Mouse (Mus musculus): Measurements from ENCODE around the gene 4921536K21Rik. TPM values are rescaled to one million over a fixed set of nuclear protein-coding genes. Genes with fewer than 3 reads are reported as not detected.

The 4921536K21Rik gene
- polyA plus RNA-seq, 1 experiment from 2014 or later = 0.23 TPM

DNA sequence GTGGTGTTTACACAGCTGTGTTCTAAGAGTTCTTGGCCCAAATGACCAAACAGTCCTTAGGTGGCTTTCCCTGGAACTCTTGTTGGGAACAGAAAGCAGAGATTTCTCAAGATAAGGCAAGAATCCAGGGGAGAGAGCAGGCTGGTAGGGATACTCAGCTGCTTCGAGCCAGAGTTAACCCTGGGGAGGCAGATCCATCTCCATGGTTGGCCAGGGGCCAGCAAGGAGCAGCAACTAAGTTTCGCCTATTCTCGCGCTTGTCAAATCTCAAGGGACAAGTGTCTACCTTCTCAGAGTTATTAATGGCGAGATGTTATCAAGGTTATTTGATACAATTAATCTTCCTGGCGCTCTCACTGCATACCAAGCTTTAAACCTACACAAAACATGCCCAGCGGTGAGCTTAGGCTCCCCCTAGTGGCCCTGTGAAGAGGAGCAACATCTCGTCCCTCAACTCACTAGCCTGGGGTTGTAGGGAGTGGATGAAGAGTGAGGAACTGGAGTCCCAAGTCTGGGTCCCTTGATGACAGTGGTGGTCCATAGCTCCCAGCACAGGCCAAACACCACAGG, 26.5 kb upstream of the 4921536K21Rik start:
- Histone ChIP-seq H3K27me3 (replicated peaks; ENCODE audit: insufficient read depth, low read length) (no peaks in the 10 kb centered on the region), H3K36me3 (ENCODE audit: insufficient read depth, low read length) (peaks cover 35% of the 10 kb centered on the region; the same call in 1 of the 2 replicates), H3K9ac (replicated peaks; ENCODE audit: low read depth) (no peak overlapping the region), H3K4me3 (ENCODE audit: low read depth, low read length) (no peak overlapping the region), H3K27ac (ENCODE audit: low read length) (no peak overlapping the region), H3K9me3 (ENCODE audit: low read length) (no peaks in the 10 kb centered on the region), H3K4me1 (ENCODE audit: insufficient read depth, low read depth, low read length) (no peaks in the 10 kb centered on the region), H3K4me2 (replicated peaks; ENCODE audit: low read depth, low read length) (no peak overlapping the region)
- TF ChIP-seq EP300 (IDR thresholded peaks at IDR 0.05) (0 out of 2 replicates have a peak, but pooled peaks have one; percentile 29), CTCF (IDR thresholded peaks at IDR 0.05) (peak; percentile 83)
- ATAC-seq (peak; percentile 57; the same call in 1 of the 2 replicates), DNase-seq (ENCODE audit: low spot score) (peak; percentile 65)
- 22% methylated on average over 8 of the region's 8 CpGs for WGBS

DNA sequence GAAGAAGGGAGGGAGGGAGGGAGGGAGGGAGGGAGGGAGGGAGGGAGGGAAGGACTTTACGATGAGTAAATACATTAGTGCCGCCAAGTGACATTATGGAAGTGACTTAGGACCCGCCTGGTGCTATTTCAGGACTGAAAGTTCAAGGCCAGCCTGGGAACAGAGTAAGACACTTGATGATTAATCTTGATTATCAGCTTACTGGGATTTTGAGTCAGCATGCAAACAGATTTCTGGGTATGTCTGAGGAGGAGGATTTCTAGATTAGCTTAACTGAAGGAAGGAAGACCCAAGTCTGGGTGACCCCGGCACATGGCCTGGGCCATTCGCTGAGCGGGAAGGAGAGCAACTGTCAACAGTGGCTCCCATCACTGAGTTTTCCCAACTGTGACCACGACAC, 25.6 kb upstream of the 4921536K21Rik start:
- Histone ChIP-seq H3K36me3 (ENCODE audit: insufficient read depth, low read length) (peaks cover 27% of the 10 kb centered on the region; the same call in 1 of the 2 replicates), H3K4me3 (ENCODE audit: low read depth, low read length) (no peak overlapping the region), H3K27me3 (replicated peaks; ENCODE audit: insufficient read depth, low read length) (no peaks in the 10 kb centered on the region), H3K27ac (ENCODE audit: low read length) (no peak overlapping the region), H3K9me3 (ENCODE audit: low read length) (no peaks in the 10 kb centered on the region), H3K9ac (replicated peaks; ENCODE audit: low read depth) (no peak overlapping the region), H3K4me1 (ENCODE audit: insufficient read depth, low read depth, low read length) (no peaks in the 10 kb centered on the region), H3K4me2 (replicated peaks; ENCODE audit: low read depth, low read length) (no peak overlapping the region)
- DNase-seq (ENCODE audit: low spot score) (no peak), ATAC-seq (no peak)
- 81% methylated on average over 7 of the region's 7 CpGs for WGBS
- TF ChIP-seq CTCF (IDR thresholded peaks at IDR 0.05) = no peak
- TF ChIP-seq EP300 (IDR thresholded peaks at IDR 0.05) = no peak

DNA sequence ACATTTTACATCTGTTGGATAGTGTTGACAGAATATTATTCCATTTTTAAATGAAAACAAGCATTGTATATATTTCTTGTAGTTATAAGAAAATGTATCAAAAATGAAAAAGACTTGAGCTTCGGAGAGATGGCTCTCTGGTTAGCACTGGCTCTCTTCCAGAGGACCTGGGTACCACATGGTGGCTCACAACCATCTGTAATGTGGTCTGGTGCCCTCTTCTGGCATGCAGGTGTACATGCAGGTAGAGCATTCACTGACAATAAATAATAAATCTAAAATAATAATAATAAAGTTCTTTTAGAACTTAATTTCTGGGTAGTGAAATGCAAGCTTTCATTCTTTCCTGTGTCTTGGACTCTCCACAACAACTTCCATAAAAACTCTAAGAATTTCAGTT, 23.8 kb upstream of the 4921536K21Rik start:
- H3K27me3 ChIP-seq (replicated peaks; ENCODE audit: insufficient read depth, low read length) = no peaks in the 10 kb centered on the region
- no peaks in the 10 kb centered on the region for H3K9me3 ChIP-seq (ENCODE audit: low read length)
- TF ChIP-seq EP300 (IDR thresholded peaks at IDR 0.05) (no peak), CTCF (IDR thresholded peaks at IDR 0.05) (peak; percentile 66)
- no peak overlapping the region for H3K9ac ChIP-seq (replicated peaks; ENCODE audit: low read depth)
- ATAC-seq = no peak
- no peak for DNase-seq (ENCODE audit: low spot score)
- H3K4me2 ChIP-seq (replicated peaks; ENCODE audit: low read depth, low read length) = no peak overlapping the region
- H3K4me3 ChIP-seq (ENCODE audit: low read depth, low read length) = no peak overlapping the region
- peaks cover 16% of the 10 kb centered on the region; the same call in 1 of the 2 replicates for H3K36me3 ChIP-seq (ENCODE audit: insufficient read depth, low read length)
- 39% methylated on average over 1 of the region's 1 CpGs for WGBS
- H3K27ac ChIP-seq (ENCODE audit: low read length) = no peak overlapping the region
- peaks cover 4% of the 10 kb centered on the region; the same call in 1 of the 2 replicates for H3K4me1 ChIP-seq (ENCODE audit: insufficient read depth, low read depth, low read length)

DNA sequence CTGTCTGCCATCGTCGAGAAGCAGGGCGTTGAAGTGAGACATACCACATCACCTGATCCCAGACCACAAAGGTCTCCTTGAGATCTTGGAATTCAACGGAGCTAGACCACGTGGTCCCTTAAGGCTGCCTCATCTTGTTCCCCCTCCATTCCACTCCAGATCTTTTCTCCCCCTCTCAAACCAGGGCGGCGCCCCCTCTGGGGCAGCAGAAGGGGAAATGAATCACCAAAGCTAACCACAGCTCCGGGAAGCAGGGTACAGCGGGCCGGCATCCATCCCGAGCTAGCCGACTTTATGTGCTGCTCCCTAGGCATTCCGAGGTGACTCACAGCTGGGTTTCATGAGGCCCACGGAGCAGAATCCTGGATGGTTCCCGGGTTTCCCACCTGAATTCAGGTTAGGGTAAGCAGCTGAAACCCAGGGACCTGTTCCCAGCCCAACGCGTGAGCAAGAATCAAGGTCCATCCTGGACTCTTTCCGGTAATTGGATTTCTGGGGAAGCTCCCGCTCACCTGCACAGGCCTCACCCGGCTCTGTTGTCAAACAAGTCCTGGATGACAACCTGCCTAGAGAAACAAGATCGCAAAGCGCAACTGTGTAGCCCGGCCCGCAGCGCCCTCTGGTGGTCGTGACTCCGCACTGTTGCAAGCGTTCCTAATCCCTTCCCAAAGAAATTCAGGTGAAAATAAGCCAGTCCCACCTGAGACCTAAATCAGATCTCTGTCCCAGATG, 19.4 kb upstream of the 4921536K21Rik start, which contains the start of gene Slc35e4:
Gene Slc35e4 (minus strand): TSS at position 556 of the 732 bp plus-strand sequence.
- H3K4me3 ChIP-seq (ENCODE audit: low read depth, low read length) = peak within 1 kb of the TSS; percentile 53
- peak; percentile 91 for TF ChIP-seq CTCF (IDR thresholded peaks at IDR 0.05)
- peak; percentile 61 for TF ChIP-seq EP300 (IDR thresholded peaks at IDR 0.05)
- DNase-seq (ENCODE audit: low spot score) (peak; percentile 87), ATAC-seq (peak; percentile 77)
- no peaks in the 10 kb centered on the region for H3K27me3 ChIP-seq (replicated peaks; ENCODE audit: insufficient read depth, low read length)
- H3K36me3 ChIP-seq (ENCODE audit: insufficient read depth, low read length) = no peaks in the 10 kb centered on the region
- WGBS = under 1% methylated on average over 27 of the region's 28 CpGs
- H3K27ac ChIP-seq (ENCODE audit: low read length) = peak within 1 kb of the TSS; percentile 73
- H3K4me1 ChIP-seq (ENCODE audit: insufficient read depth, low read depth, low read length) = peaks cover 15% of the 10 kb centered on the region
- no peaks in the 10 kb centered on the region for H3K9me3 ChIP-seq (ENCODE audit: low read length)
- H3K4me2 ChIP-seq (replicated peaks; ENCODE audit: low read depth, low read length) = peak within 1 kb of the TSS; percentile 79
- peak within 1 kb of the TSS; percentile 55 for H3K9ac ChIP-seq (replicated peaks; ENCODE audit: low read depth)

DNA sequence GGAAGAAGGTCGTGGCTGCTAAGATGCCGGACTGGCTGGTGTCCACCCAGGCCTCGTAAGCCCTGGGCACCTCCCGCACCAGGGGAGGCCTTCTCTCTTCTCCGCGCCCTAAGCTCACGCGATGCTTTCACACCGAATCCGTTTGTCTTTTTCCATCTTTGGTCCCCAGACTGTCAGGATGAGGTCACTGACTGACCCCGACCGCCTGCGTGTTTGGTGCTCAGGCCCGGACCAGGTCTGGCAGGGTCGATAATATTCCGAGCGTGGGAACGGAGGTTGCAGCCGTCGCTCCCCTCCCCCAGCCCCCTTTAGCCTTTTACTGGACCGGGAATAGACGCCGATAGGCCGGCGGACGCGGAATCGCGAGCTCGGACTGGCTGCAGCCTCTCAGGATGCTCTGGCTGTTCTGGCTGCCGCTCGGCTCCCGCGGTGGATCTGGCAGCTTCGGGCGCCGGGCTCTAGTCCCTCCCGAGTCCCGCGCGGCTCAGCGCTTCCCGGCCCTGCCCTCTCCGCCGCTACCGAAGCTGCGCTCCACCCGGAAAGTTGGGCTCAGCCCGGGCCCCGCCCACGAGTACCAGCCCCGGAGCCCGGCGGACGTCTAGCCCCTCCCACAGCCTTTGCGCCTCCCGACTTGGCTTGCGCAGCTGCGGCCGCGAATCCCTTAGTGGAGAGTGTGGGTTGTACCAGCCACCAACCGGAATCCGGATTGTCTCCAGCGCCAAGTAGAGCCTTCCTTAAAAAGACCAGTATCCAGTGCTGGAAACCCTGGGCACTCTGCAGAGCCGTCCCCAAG, 18.6 kb upstream of the 4921536K21Rik start:
- no peak for TF ChIP-seq CTCF (IDR thresholded peaks at IDR 0.05)
- TF ChIP-seq EP300 (IDR thresholded peaks at IDR 0.05) = no peak

DNA sequence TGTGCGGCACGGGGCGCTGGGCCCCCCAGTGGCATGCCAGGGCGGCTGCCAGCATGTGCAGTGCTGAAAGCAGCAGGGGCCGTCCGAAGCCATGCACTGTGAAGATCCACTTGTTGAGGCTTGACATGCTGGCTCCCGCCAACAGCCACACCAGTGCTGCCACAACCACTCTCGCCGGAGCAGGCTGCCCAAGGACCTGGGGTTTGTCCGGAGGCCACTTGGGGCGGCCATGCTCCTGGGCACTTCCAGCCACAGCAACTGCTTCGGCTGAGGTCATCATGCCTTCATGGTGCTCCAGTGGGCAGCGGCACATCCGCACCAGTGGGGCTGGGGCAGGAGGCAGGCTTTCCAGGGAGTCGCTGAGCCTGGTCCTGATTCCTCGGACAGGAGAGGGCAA, 18.0 kb upstream of the 4921536K21Rik start:
- Histone ChIP-seq H3K9ac (replicated peaks; ENCODE audit: low read depth) (peak overlapping the region; percentile 55), H3K4me1 (ENCODE audit: insufficient read depth, low read depth, low read length) (peaks cover 15% of the 10 kb centered on the region), H3K4me3 (ENCODE audit: low read depth, low read length) (peak overlapping the region; percentile 53), H3K27me3 (replicated peaks; ENCODE audit: insufficient read depth, low read length) (no peaks in the 10 kb centered on the region), H3K27ac (ENCODE audit: low read length) (peak overlapping the region; percentile 73; the same call in 1 of the 2 replicates), H3K9me3 (ENCODE audit: low read length) (no peaks in the 10 kb centered on the region), H3K36me3 (ENCODE audit: insufficient read depth, low read length) (no peaks in the 10 kb centered on the region), H3K4me2 (replicated peaks; ENCODE audit: low read depth, low read length) (peak overlapping the region; percentile 79)
- ATAC-seq = peak; percentile 7
- DNase-seq (ENCODE audit: low spot score) = peak; percentile 43
- no peak for TF ChIP-seq EP300 (IDR thresholded peaks at IDR 0.05)
- TF ChIP-seq CTCF (IDR thresholded peaks at IDR 0.05) = peak; percentile 36; the same call in 1 of the 2 replicates
- 7% methylated on average over 16 of the region's 16 CpGs for WGBS

More for the DNA sequence above, 18.6 kb upstream of the 4921536K21Rik start:
- H3K4me1 ChIP-seq (ENCODE audit: insufficient read depth, low read depth, low read length) = peaks cover 15% of the 10 kb centered on the region
- WGBS = under 1% methylated on average over 54 of the region's 65 CpGs
- peak overlapping the region; percentile 55 for H3K9ac ChIP-seq (replicated peaks; ENCODE audit: low read depth)
- DNase-seq (ENCODE audit: low spot score) (peak; percentile 95), ATAC-seq (peak; percentile 93)
- peak overlapping the region; percentile 53 for H3K4me3 ChIP-seq (ENCODE audit: low read depth, low read length)
- H3K36me3 ChIP-seq (ENCODE audit: insufficient read depth, low read length) = no peaks in the 10 kb centered on the region
- H3K4me2 ChIP-seq (replicated peaks; ENCODE audit: low read depth, low read length) = peak overlapping the region; percentile 79
- H3K9me3 ChIP-seq (ENCODE audit: low read length) = no peaks in the 10 kb centered on the region
- H3K27ac ChIP-seq (ENCODE audit: low read length) = peak overlapping the region; percentile 73
- H3K27me3 ChIP-seq (replicated peaks; ENCODE audit: insufficient read depth, low read length) = no peaks in the 10 kb centered on the region
